In genomic region chr13:94367869-94368268, GRCm38 (mm10) we compare ENCODE assay signal across 21 mouse cellular contexts. TPM values are rescaled to one million over a fixed set of nuclear protein-coding genes. Genes with fewer than 3 reads are reported as not detected.
A peak's percentile ranks its signal among the peaks of the same experiment; 100 is the strongest.
DNase-seq lines count a peak whose midpoint lies in the region; ATAC-seq lines count a peak whose summit lies in the region.
"Had no signal": no experiment of that assay in that cellular context is flagged by ENCODE, and none has a peak within 500 bp of the region (broad histone marks: within the 10 kb centered on the region; RNA-seq: fewer than 3 reads in every experiment).

No protein-coding gene starts in this region.

- H3K9me3 ChIP-seq in forebrain, embryonic 16.5 days (ENCODE audit: control insufficient read depth, low read length): no peaks in the 10 kb centered on the region
- H3K9me3 ChIP-seq in forebrain, embryonic 10.5 days: no peaks in the 10 kb centered on the region
- H3K9me3 ChIP-seq: embryonic facial prominence, embryonic 12.5 days; G1E; heart, embryonic 10.5 days; hindbrain, embryonic 13.5 days had no signal

- peaks cover 4% of the 10 kb centered on the region for H3K4me1 ChIP-seq in forebrain, embryonic 16.5 days (replicated peaks; ENCODE audit: control insufficient read depth, insufficient read depth, low read length)
- H3K4me1 ChIP-seq in forebrain, embryonic 10.5 days: no peaks in the 10 kb centered on the region
- H3K4me1 ChIP-seq: embryonic facial prominence, embryonic 12.5 days; hindbrain, embryonic 13.5 days had no signal

- no peak for DNase-seq in forebrain, embryonic 10.5 days (ENCODE audit: extremely low spot score, low spot score)
- peak; percentile 38 to 69 for DNase-seq in layer of hippocampus, adult 18-20 months (ENCODE audit: low spot score in 2 of 2)
- no peak for DNase-seq in layer of hippocampus, adult 11-12 months (ENCODE audit: low spot score)
- peak; percentile 19 for DNase-seq in NIH3T3 (ENCODE audit: low read depth)
- no peak for DNase-seq in retina, postnatal 1 day
- DNase-seq: B cell, adult 2 months; cerebellum, adult 11-12 months; cerebellum, adult 9-10 months; cerebellum, postnatal 25 days; gastrocnemius, postnatal 36 days; heart, adult 18-20 months; heart, postnatal 14 days; kidney, adult 11 months had no signal

- no peak overlapping the region for H3K9ac ChIP-seq in forebrain, embryonic 16.5 days (replicated peaks; ENCODE audit: low read depth, low read length)
- H3K9ac ChIP-seq: embryonic facial prominence, embryonic 12.5 days; hindbrain, embryonic 13.5 days had no signal

- 0 out of 2 replicates have a peak overlapping the region, but pooled peaks have one; percentile 10 for H3K27ac ChIP-seq in forebrain, embryonic 16.5 days (ENCODE audit: low read length)
- H3K27ac ChIP-seq in forebrain, embryonic 10.5 days: no peak overlapping the region
- H3K27ac ChIP-seq: embryonic facial prominence, embryonic 12.5 days; heart, embryonic 10.5 days; hindbrain, embryonic 13.5 days; hindbrain, postnatal 0 days had no signal

- H3K4me3 ChIP-seq in forebrain, embryonic 16.5 days (replicated peaks; ENCODE audit: low read length): no peak overlapping the region
- H3K4me3 ChIP-seq in forebrain, embryonic 10.5 days: no peak overlapping the region
- H3K4me3 ChIP-seq: embryonic facial prominence, embryonic 12.5 days; heart, embryonic 10.5 days; hindbrain, embryonic 13.5 days had no signal

- no peaks in the 10 kb centered on the region for H3K27me3 ChIP-seq in forebrain, embryonic 16.5 days (replicated peaks; ENCODE audit: control insufficient read depth, insufficient read depth, low read length)
- no peaks in the 10 kb centered on the region for H3K27me3 ChIP-seq in forebrain, embryonic 10.5 days (ENCODE audit: poor library complexity, severe bottlenecking)
- H3K27me3 ChIP-seq: embryonic facial prominence, embryonic 12.5 days; hindbrain, embryonic 13.5 days had no signal

- 0 out of 2 replicates have a peak, but pooled peaks have one; percentile 13 for ATAC-seq in forebrain, embryonic 16.5 days
- ATAC-seq: CD4-positive, CD25-positive, alpha-beta regulatory T cell, adult 4 months; forebrain, embryonic 14.5 days; hindbrain, postnatal 0 days had no signal

- H3K36me3 ChIP-seq in forebrain, embryonic 16.5 days (ENCODE audit: control insufficient read depth, insufficient read depth): no peaks in the 10 kb centered on the region
- peaks cover 18% of the 10 kb centered on the region for H3K36me3 ChIP-seq in forebrain, embryonic 10.5 days (replicated peaks)
- H3K36me3 ChIP-seq: hindbrain, embryonic 13.5 days had no signal

- no peak overlapping the region for H3K4me2 ChIP-seq in forebrain, embryonic 16.5 days (ENCODE audit: low read length)
- H3K4me2 ChIP-seq: embryonic facial prominence, embryonic 12.5 days; hindbrain, embryonic 13.5 days had no signal

- 95% methylated on average over 2 of the region's 2 CpGs for WGBS in forebrain, embryonic 16.5 days
- 86% methylated on average over 2 of the region's 2 CpGs for WGBS in forebrain, embryonic 10.5 days

RNA-seq across cellular contexts. Expression of gene Ap3b1, which starts 9.1 kb away (rescaled TPM):
- 34.4 and 39.2 TPM in 2 replicates for polyA plus RNA-seq in forebrain, embryonic 16.5 days (2015; fragmentation: Nextera tagmentation; extraction: Ambion mirVana)
- polyA plus RNA-seq in forebrain, embryonic 10.5 days (2016; fragmentation: Nextera tagmentation; extraction: Ambion mirVana): 32.1 and 32.9 TPM in 2 replicates
- 10 to 100 TPM; 56.0 to 56.3 TPM for total RNA-seq in layer of hippocampus, adult 18-20 months (2021)

Comparison
In these comparisons a context has a peak if more than half of its experiments do, and no peak if none do; other contexts are left out.
1. DNase-seq: peak in layer of hippocampus, adult 18-20 months (2 of 2) and NIH3T3 (single experiment); none in forebrain, embryonic 10.5 days (single experiment), layer of hippocampus, adult 11-12 months (single experiment) and retina, postnatal 1 day (single experiment).